Mouse (Mus musculus) brain, embryonic 18.5 days (tissue): ENCODE results near the gene Sh3kbp1.

ENCODE experiments used
- DNase-seq: peaks from one replicate; pipeline ENCODE4 v3.0.0-alpha.2; 2012; ENCODE audit warnings: low read depth, low spot score

The Sh3kbp1 gene

DNA sequence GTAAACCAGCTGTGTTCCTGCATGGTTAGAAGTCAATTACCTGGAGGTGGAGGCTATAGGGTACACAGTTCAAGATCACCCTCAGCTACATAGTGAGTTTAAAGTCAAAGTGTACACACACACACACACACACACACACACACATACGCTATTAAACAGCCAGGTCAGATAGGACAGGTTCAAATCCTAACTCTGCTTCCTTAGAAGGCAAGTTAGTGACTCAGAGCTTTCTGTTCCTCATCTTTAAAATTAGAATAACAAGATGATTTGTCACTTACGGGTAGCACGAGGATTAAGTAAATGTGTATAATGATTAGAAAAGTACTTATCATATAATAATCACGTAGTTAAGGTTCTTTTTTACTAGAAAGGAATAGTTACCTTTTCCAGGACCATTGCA is 208.2 kb downstream of the Sh3kbp1 start:
- DNase-seq: no peak

- peak; percentile 22 for DNase-seq
Measured at GRCm38 (mm10) chrX:159837379-159837778, 210.3 kb downstream of the Sh3kbp1 start.

DNA sequence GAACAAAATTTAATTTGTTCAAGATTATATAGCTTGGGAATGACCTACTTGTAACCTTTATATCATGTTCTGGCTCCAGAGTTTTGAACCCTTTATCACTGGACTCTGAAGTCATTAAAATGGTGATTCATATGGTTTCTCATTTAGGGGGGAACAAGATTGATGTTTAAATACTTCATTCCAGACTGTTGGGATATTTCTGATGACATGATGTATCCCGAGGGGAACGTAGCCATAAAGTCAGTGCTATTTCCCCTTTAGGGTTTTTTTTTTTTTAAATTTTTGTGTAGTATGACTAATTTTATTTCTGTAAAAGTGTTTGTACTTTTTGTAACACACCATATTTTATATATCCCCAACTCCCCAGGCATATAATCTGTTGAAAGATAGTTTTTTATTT is 212.7 kb downstream of the Sh3kbp1 start:
- no peak for DNase-seq

DNA sequence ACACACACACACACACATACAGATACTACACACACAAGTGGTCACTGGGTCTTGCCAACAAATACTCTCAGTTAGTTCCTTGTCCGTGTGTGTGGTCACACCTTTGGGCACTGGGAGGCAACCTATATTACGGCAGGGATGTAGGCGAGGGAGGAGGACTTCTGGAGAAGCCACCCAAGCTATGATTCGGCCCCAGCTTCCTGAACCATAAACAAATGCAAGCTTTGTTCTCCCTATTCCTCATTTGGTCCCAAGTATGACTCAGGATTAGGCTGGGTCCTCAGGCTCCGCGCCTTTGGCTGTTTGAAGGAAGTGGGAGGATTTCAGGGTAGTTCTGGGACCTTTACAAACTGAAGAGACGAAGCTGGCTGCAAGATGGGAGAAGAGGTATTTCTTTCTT is 213.2 kb downstream of the Sh3kbp1 start:
- DNase-seq: no peak

- DNase-seq: no peak
Measured at GRCm38 (mm10) chrX:159850722-159851121, 223.7 kb downstream of the Sh3kbp1 start.

- DNase-seq: no peak
Measured at GRCm38 (mm10) chrX:159856866-159857265, 229.8 kb downstream of the Sh3kbp1 start.

DNA sequence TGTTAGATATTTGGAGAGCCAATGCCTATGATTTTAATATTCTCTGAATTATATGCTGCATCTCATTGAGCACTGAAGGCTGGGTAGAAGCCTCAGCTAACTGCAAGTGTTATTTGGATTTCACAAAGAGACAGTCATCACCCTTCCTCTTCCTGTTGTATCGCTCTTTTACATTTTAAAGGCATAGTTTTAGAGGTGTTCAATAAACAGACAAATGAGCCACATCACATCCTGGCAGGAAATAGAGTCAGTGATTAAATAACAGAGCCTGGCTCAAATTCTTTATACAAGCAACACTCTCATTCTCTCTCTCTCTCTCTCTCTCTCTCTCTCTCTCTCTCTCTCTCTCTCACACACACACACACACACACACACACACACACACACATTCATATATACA is 231.1 kb downstream of the Sh3kbp1 start:
- DNase-seq: no peak

- no peak for DNase-seq
Measured at GRCm38 (mm10) chrX:159860841-159861530, 233.9 kb downstream of the Sh3kbp1 start.

DNA sequence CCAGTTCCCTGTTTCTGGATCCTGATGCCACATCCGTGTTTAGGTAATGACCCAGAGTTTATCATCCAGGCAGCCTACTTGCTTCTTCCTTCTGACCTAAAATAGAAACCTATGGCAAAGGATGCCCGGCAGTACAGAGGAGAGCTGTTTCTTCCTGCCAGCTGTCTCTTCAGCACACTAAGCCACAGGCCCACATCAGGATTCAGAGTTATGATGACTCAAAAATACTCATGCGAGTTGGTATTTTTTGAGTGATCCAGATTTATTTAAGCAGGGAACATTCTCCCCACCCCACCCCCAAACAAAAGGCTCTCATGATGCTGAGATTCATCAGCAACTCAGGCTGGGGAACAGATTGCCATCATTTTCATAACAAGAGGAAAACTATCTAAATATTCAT is 240.6 kb downstream of the Sh3kbp1 start:
- DNase-seq: no peak

GRCm38 (mm10) chrX:159872521-159872920 is 245.4 kb downstream of the Sh3kbp1 start:
- no peak for DNase-seq

DNA sequence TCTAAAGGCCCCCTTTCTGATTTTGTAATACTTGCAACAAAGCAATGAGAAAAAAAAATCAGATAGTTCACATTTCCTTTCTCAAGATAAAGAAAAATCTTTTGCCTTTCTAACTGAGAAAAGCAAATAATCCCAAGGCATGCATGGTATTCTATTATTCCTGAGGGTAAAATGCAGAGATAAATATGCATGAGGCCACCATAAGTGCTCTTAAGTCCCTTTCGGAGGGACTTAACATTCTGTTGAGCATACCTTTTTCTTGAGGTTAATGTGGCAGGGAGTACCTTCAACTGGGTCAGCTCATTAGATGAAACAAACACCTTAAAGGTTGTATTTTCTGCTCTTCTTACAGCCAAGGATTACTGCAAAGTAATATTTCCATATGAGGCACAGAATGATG is 250.7 kb downstream of the Sh3kbp1 start:
- no peak for DNase-seq

DNA sequence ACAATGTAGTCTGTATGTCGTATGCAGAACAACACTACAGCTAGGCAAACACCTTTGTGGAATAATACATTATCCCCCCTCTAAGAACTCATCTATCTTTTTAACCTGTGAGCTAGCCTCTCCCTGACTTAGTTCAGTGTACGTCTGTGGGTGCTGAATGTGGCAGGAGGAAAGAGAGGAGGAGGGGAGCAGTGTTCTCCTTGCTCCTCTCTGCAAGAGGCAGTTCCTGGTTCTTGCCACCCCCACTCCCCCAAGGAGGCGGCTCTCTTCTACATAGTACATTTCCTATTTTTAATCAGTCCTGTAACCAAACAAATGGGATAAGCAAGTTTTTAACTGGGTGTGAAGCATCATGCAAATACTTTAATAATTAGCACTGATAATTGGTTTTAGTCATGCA is 252.4 kb downstream of the Sh3kbp1 start:
- DNase-seq: no peak

DNA sequence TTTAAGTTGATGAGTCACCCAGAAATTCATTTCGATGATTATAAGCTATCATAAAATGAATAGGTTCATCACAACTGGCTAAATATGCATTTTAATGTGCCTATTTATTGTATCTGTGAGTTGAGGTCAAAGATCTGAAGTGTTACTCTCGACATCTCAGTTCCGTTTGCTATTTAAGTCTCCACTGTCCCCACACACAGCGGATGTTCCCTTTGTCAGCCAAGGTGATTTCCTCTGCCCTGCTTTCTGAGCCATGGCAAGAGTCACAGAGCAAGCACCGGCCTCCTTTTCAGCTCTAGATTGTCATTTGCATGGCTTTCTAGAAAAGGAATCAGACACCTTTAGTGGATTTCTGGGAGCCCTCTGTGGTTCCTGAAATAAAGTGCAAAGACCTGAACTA is 254.5 kb downstream of the Sh3kbp1 start:
- no peak for DNase-seq

DNA sequence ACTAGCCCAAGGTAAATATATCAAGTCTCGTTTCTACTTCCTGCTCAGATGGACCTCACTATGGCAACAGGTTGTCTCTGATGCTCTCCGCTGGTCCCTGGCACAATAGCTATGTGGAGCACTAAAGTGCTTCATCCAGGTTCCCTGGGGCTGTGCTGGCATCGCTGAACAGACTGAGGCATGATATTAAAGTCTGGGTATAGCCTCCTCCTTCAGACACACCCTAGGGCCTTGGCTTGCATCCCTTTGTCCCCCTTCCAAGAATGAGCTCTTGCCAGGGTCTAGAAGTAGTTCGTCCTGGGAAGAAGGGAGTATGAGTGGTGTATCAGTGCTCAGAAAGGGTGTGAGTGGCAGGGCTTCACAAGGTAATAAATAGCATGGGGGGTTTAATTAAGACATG is 269.5 kb downstream of the Sh3kbp1 start:
- DNase-seq: no peak

- no peak for DNase-seq
Measured at GRCm38 (mm10) chrX:159898110-159898509, 271.0 kb downstream of the Sh3kbp1 start.

DNA sequence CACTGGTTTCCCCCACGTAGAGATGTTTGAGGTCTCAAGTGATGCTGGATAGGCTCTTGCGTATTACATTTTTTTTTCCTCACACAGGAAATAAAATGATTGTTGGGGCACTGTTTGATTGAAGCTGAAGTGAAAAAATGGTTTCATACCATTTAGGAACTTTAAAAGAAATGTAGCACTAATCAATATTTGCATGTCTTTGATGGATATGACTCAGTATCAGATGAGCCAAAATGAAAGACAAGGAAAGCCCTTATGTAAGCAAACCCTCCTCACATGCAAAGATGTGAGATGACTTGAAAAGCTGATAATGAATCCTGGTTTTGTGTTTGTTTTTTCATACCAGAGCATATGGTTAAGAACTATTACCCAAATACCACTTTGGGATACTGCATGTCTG is 272.0 kb downstream of the Sh3kbp1 start:
- DNase-seq: no peak

- no peak for DNase-seq
Measured at GRCm38 (mm10) chrX:159903421-159903820, 276.3 kb downstream of the Sh3kbp1 start.

GRCm38 (mm10) chrX:159907703-159908102 is 280.6 kb downstream of the Sh3kbp1 start:
- DNase-seq: no peak

DNA sequence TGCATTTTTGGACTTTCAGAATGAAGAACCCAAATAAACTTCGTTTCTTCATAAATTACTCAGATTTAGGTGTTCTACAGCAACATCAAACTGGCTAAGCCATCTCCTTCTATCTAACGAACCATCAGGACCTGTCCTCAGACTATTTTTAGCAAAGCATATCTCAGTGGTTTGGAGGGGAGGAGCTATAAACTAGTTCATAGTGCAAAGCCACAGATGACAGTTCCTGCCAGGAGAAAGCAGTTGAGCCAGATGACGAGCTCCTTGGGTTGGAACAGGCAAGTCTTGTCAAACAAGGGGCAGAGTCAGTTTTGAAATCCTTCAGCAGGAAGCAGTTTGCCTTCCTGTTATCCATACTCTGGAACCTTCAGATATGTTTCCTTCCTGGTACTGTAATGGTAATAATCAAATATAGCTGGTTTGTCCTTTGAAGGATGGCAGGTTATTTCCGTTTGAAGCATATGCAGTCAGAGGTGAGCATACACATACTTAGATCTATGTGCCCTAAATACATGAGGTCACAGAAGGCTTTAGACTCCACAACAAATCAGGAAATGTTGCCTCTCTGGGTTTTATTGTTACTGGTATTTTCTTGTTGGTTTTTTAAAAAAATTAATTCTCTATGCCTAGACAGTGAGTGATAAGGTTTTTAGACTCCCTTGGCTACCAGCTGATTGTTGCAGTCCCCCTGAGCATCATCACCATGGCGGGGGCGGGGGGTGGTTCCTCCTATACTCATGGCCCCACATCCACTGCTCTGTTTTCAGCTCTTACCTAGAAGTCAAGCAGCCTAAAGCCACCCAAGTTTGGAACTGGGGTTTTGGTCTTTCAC is 282.6 kb downstream of the Sh3kbp1 start:
- no peak for DNase-seq

DNA sequence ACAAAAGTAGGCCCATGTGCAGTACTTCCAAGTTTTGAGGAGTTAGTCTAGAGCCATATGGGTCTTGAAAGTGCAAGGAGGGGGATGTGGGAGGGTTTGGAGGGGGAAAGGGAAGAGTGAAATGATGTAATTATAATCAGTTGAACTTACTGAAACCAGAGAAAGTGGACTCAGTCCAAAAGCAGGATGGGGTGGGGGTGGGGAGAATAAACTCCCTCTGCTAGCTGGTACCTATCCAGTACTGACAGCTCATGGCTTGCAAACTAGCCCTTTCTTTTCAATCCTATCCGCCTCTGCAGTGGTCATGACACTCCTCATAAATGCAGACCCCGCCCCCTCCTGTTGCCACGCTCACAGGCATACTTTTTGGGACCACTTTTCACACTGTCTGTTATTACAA is 283.5 kb downstream of the Sh3kbp1 start:
- no peak for DNase-seq

DNA sequence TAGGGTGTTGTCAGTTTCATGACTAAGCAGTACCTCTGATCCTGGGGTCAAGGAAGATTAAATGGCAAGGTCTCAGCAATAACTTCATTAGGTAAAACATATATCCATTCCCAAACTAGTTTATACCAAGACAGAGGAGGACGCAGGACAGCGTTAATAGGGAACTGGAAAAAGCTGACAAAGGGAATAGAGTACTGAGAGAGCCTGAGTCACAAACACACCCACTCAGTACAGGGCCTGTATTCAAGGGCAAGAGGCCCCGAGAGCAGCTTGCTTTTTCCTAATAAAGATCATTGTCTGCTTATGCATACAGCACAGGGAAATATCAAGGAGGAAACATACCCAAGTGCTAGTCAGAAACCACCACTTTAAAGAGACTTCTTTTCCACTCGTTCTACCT is 284.5 kb downstream of the Sh3kbp1 start:
- DNase-seq: no peak

DNA sequence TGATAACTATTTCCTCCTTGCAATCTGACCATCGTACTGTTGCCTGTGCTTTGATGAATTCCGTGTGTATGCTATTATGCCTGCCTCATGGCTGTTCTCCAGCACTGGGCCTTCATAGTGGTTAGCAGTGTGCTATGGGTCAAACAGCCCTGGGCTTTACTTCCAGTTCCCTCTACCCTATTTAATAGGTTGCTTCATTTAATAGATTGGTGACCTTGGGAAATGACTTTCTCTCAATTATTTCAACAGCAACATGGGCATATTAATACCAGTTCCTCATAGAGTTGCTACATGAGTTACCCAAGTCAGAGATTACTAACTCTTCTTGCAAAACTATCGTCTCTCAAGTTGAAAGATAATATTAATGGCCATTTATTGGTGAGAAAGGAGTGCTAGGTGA is 285.0 kb downstream of the Sh3kbp1 start:
- no peak for DNase-seq

- no peak for DNase-seq
Measured at GRCm38 (mm10) chrX:159913489-159913888, 286.4 kb downstream of the Sh3kbp1 start.
